Mouse (Mus musculus) small intestine, adult 2 months (tissue): ENCODE data around the gene Zfp637.

ENCODE experiments used
- CTCF ChIP-seq: fragments of 200-500 bp; IDR thresholded peaks from 2 replicates; pipeline ENCODE4 v1.5.1; 2012; ENCODE audit warnings: low read depth, mild to moderate bottlenecking, control low read depth, inconsistent platforms, low read length, moderate library complexity, mixed read lengths; ENCODE audit not compliant: insufficient replicate concordance, insufficient read length; ENCODE audit errors: extremely low read depth
- POLR2A ChIP-seq: fragments of 200-500 bp; IDR thresholded peaks from 2 replicates; pipeline ENCODE4 v1.6.1; 2012; ENCODE audit warnings: low read depth, mild to moderate bottlenecking, control low read depth, inconsistent platforms, low read length, moderate library complexity

GRCm38 (mm10) chr6:117795251-117795650 is 45.7 kb upstream of the Zfp637 start:
- no peak for TF ChIP-seq CTCF
- TF ChIP-seq POLR2A = no peak
